Mouse (Mus musculus) megakaryocyte, embryonic 14.5 days (primary cell): ENCODE data around the gene Fcgr2b.

Experiments
- FLI1 ChIP-seq: IDR thresholded peaks from 2 replicates; pipeline ENCODE4 v1.6.1; 2012; ENCODE audit warnings: low read length, inconsistent platforms, mixed read lengths
- GATA1 ChIP-seq: IDR thresholded peaks from 3 replicates; pipeline ENCODE4 v1.6.1; 2012; ENCODE audit warnings: mixed read lengths, low read length, inconsistent platforms, borderline replicate concordance

DNA sequence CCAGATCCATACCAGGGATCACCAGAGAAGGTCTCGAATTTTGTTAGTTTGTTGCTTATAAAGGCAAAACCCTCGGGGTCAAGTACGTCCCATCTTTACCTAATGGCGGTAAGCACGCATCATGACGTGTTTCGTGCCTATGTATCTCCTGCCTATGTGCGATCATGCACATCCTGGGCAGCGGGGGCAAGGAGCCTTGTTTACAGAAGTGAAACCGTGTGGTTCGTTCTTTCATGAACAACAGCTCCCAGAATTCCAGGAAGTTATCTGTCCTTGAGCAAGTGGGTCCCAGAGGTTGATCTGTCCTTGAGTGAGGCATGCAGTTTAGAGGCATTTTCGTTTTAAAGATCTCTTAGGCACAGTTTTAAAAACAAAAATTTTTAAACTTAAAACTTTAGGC, 37.1 kb downstream of the Fcgr2b start:
- TF ChIP-seq GATA1 (no peak), FLI1 (no peak)
